Mouse (Mus musculus) kidney, postnatal 0 days (tissue): ENCODE results near the gene Trnp1. TPM values are rescaled to one million over a fixed set of nuclear protein-coding genes. Genes with fewer than 3 reads are reported as not detected.

Experiments used
- ATAC-seq: fragments of 200-750 bp; cut with Nextera tagmentation; replicated peaks from 2 replicates; pipeline ENCODE4 v1.8.0; 2017; ENCODE audit warnings: low read depth, moderate number of reproducible peaks, moderate TSS enrichment, moderate library complexity; ENCODE audit not compliant: low FRiP score
- DNase-seq: peaks from one replicate; pipeline ENCODE4 v3.0.0-alpha.2; 2016; ENCODE audit warnings: low spot score
- H3K27ac ChIP-seq: fragments of 300-500 bp; sonication (generic); 2 replicates; pipeline ENCODE4 v1.5.1; 2014; ENCODE audit warnings: mild to moderate bottlenecking
- H3K27me3 ChIP-seq: fragments of 300-500 bp; sonication (generic); 2 replicates; pipeline ENCODE4 v1.6.1; 2014; ENCODE audit warnings: low read length, mixed read lengths; ENCODE audit not compliant: insufficient read depth
- H3K36me3 ChIP-seq: fragments of 300-500 bp; sonication (generic); 2 replicates; pipeline ENCODE4 v1.6.1; 2014; ENCODE audit warnings: low read length, mixed read lengths; ENCODE audit not compliant: insufficient read depth
- H3K4me1 ChIP-seq: fragments of 300-500 bp; sonication (generic); replicated peaks from 2 replicates; pipeline ENCODE4 v1.6.1; 2014; ENCODE audit warnings: antibody characterized with exemption, low read length, mixed read lengths; ENCODE audit not compliant: insufficient read depth
- H3K4me2 ChIP-seq: fragments of 300-500 bp; sonication (generic); 2 replicates; pipeline ENCODE4 v1.6.1; 2014; ENCODE audit warnings: mild to moderate bottlenecking, low read length, moderate library complexity, mixed read lengths
- H3K4me3 ChIP-seq: fragments of 300-500 bp; sonication (generic); replicated peaks from 2 replicates; pipeline ENCODE4 v1.5.1; 2014; ENCODE audit warnings: low read depth, low read length
- H3K9ac ChIP-seq: fragments of 300-500 bp; sonication (generic); 2 replicates; pipeline ENCODE4 v1.6.1; 2014; ENCODE audit warnings: low read depth, low read length
- H3K9me3 ChIP-seq: fragments of 300-500 bp; sonication (generic); replicated peaks from 2 replicates; pipeline ENCODE4 v1.6.1; 2016; ENCODE audit warnings: low read length, inconsistent platforms, mixed read lengths
- CTCF ChIP-seq: IDR thresholded peaks from 2 replicates; pipeline ENCODE4 v1.5.1; 2016; ENCODE audit warnings: antibody characterized with exemption, low read depth, mild to moderate bottlenecking, moderate library complexity
- WGBS: fragments of 180-500 bp; shearing (Covaris S2); extraction: QIAGEN DNeasy Blood & Tissue Kit; methylation state at CpG from one replicate; pipeline ENCODE4 v1.1.7; 2014; 5-methylcytosine and 5-hydroxymethylcytosine counted together
- polyA plus RNA-seq: library from polyadenylated mRNA; unstranded; fragments of >200 nt; fragmentation: Nextera tagmentation; extraction: Ambion mirVana; gene quantifications from 2 replicates; pipeline ENCODE4 v1.2.1, GENCODE M21; 2015

Gene Trnp1
- polyA plus RNA-seq, 1 experiment from 2014 or later = 1.5 TPM

- Histone ChIP-seq H3K4me2 (no peak overlapping the region), H3K4me3 (no peak overlapping the region), H3K27me3 (no peaks in the 10 kb centered on the region), H3K36me3 (no peaks in the 10 kb centered on the region), H3K27ac (peak overlapping the region; percentile 36; the same call in 1 of the 2 replicates), H3K9me3 (no peaks in the 10 kb centered on the region), H3K4me1 (no peaks in the 10 kb centered on the region; the same call in 1 of the 2 replicates), H3K9ac (no peak overlapping the region)
- 35% methylated on average over 4 of the region's 4 CpGs for WGBS
- ATAC-seq (0 out of 2 replicates have a peak, but pooled peaks have one; percentile 10), DNase-seq (peak; percentile 65)
- TF ChIP-seq CTCF = no peak
These were observed 8.7 kb downstream of the Trnp1 start for GRCm38 (mm10) chr4:133489489-133490245.

GRCm38 (mm10) chr4:133488619-133489392 is 9.5 kb downstream of the Trnp1 start:
- H3K27me3 ChIP-seq = no peaks in the 10 kb centered on the region
- no peaks in the 10 kb centered on the region for H3K36me3 ChIP-seq
- H3K4me1 ChIP-seq = peaks cover 5% of the 10 kb centered on the region; the same call in 1 of the 2 replicates
- ATAC-seq = no peak
- peak overlapping the region; percentile 36; the same call in 1 of the 2 replicates for H3K27ac ChIP-seq
- H3K9me3 ChIP-seq = no peaks in the 10 kb centered on the region
- no peak for TF ChIP-seq CTCF
- no peak overlapping the region for H3K4me2 ChIP-seq
- H3K4me3 ChIP-seq = no peak overlapping the region
- DNase-seq = no peak
- H3K9ac ChIP-seq = no peak overlapping the region
- 60% methylated on average over 20 of the region's 20 CpGs for WGBS

GRCm38 (mm10) chr4:133486673-133487357 is 11.5 kb downstream of the Trnp1 start:
- no peak overlapping the region for H3K4me3 ChIP-seq
- peaks cover 7% of the 10 kb centered on the region; the same call in 1 of the 2 replicates for H3K4me1 ChIP-seq
- DNase-seq (no peak), ATAC-seq (no peak)
- TF ChIP-seq CTCF = no peak
- H3K4me2 ChIP-seq = no peak overlapping the region
- no peaks in the 10 kb centered on the region for H3K9me3 ChIP-seq
- no peaks in the 10 kb centered on the region for H3K27me3 ChIP-seq
- WGBS = 93% methylated on average over 26 of the region's 26 CpGs
- H3K9ac ChIP-seq = no peak overlapping the region
- no peaks in the 10 kb centered on the region for H3K36me3 ChIP-seq
- no peak overlapping the region for H3K27ac ChIP-seq

- ATAC-seq (no peak), DNase-seq (no peak)
- Histone ChIP-seq H3K27ac (no peak overlapping the region), H3K27me3 (no peaks in the 10 kb centered on the region), H3K4me1 (0 out of 2 replicates have a peak, but pooled peaks cover 7% of the 10 kb centered on the region), H3K9me3 (no peaks in the 10 kb centered on the region), H3K4me2 (no peak overlapping the region), H3K4me3 (no peak overlapping the region), H3K36me3 (no peaks in the 10 kb centered on the region), H3K9ac (no peak overlapping the region)
- TF ChIP-seq CTCF = no peak
- WGBS = 89% methylated on average over 28 of the region's 28 CpGs
These were observed 12.5 kb downstream of the Trnp1 start for GRCm38 (mm10) chr4:133485691-133486425.

- Histone ChIP-seq H3K36me3 (no peaks in the 10 kb centered on the region), H3K9me3 (no peaks in the 10 kb centered on the region), H3K27ac (peak overlapping the region; percentile 67), H3K27me3 (no peaks in the 10 kb centered on the region), H3K4me2 (peak overlapping the region; percentile 36), H3K4me3 (no peak overlapping the region), H3K4me1 (0 out of 2 replicates have a peak, but pooled peaks cover 13% of the 10 kb centered on the region), H3K9ac (0 out of 2 replicates have a peak overlapping the region, but pooled peaks have one; percentile 6)
- TF ChIP-seq CTCF = peak; percentile 23; the same call in 1 of the 2 replicates
- 10% methylated on average over 22 of the region's 22 CpGs for WGBS
- DNase-seq (peak; percentile 75), ATAC-seq (no peak; the same call in 1 of the 2 replicates)
These were observed 13.9 kb downstream of the Trnp1 start for GRCm38 (mm10) chr4:133484266-133485025.
